Mouse (Mus musculus): ENCODE data around the gene Ccdc110.

Ccdc110 gene

DNA sequence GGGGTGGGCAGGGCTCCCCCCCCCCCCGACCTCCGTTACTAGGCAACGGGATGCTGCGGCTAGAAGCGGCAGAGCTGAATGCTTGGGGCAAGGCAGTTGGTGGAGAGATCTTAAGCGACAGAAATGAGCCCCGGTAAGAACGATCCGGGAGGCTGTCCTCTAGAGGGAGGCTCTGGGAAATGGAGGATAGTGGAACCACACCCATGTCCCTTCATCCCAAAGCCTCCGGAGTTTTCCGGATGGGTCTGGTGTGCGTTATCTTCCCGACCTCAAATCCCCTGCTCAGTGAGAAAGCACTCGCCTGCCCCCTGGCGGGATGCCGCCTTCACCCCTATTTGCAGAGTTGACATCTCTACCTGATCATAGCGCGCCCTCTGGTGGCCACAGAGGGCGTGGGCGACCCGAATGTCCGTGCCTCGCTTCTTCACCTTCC lies at the start of gene Ccdc110:
Ccdc110 (plus strand) TSS at position 38 of the 433 bp plus-strand sequence.
- peak; percentile 82 to 94 for DNase-seq

GRCm38 (mm10) chr8:45885202-45885685 lies 49.2 kb upstream of the Ccdc110 start, which contains the start of gene Pdlim3:
Gene Pdlim3, plus strand, starts transcription at chr8:45885461.
- DNase-seq: peak in 1 of 2 experiments; percentile 11

DNA sequence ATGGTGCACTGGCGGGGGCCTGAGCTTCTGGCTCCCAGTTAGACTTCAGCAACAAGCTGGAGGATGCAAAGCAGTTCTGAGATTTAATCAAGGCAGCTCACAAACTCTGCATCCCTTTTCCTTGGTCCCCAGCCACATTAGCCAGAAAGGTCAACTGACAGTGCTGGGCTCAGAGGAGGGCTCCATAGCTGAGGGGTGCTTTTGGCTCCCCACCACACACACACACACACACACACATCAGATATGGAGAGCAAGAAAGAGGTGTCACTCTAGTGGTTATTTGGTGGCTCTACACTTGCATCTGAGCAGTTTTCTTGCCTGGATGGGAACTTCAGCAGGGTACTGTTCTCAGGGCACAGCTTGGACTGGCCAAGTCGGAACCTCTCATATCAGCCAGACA lies 48.6 kb upstream of the Ccdc110 start:
- no peak for DNase-seq

- no peak for DNase-seq
Measured at GRCm38 (mm10) chr8:45889737-45890136, 44.7 kb upstream of the Ccdc110 start.

DNA sequence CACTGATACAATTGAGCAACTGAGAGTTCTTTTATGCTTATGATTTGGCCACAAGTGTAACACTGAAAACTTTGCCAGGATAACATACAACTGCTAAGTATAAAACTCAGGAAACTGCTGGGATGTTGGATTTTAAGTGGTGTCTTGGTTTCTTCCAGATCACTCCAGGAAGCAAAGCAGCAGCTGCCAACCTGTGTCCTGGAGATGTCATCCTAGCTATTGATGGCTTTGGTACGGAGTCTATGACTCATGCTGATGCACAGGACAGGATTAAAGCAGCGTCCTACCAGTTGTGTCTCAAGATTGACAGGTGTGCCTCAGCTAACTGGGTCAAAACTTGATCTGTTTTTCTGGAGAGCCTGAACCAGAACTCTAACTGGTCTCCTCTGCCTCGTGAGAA lies 37.8 kb upstream of the Ccdc110 start:
- DNase-seq: no peak

DNA sequence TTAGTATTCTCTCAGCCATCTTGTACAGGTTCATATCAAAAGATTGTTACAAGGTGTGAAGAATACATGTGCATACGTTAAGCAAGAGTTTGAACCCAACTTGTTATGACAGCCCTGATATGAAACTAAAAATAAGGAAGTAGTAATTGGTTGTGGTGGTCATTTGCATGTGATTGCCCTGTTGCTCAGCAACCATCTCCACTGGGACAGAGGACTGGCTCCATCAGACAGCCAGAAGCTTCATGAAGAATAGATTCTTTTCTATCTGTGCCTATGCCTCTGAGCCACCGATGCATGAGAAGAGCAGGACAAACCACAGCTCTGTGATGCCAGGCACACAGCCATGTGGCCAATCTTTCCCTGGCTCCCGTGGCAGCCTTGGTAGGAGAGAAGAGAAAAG lies 34.6 kb upstream of the Ccdc110 start:
- DNase-seq: no peak

DNA sequence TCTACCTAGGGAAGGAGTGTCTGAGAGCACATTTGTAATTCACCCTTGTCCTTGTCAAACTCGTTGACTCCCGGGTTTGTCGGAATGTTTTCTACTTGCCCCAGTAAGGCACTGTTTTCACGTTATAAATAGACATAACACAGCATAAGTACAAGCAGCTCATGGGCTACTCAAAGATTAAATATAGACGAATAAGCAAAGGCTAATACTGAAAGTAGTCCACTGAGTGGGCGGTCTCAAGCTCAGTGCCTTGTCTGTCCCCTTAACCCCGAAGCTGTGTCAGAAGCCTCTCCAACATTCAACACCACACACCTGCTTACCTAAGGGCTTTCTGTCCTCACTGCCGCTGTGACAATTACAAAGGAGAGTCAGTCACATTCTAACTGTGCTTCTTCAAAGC lies 32.8 kb upstream of the Ccdc110 start:
- DNase-seq: no peak

DNA sequence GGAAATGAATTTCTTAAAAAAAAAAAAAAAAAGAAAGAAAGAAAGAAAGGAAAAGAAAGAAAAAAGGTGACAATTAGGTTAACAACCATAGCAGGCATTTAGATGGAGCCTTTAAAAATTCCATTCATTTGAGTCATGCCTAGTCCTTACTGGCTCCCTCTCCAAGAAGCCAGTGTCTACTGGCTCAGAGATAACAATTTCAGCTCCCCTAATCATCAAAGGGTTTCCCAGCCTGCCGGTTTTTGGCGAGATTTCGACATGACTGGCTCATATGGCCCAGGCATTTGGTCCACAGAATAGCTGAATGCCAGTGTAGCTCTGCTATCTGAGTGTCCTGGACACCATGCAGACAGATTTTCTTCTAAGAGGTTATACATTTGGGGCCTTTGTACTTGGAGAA lies 30.8 kb upstream of the Ccdc110 start:
- DNase-seq: no peak

- no peak for DNase-seq
Measured at GRCm38 (mm10) chr8:45905591-45906250, 28.7 kb upstream of the Ccdc110 start.

GRCm38 (mm10) chr8:45906251-45906619 lies 28.2 kb upstream of the Ccdc110 start:
- DNase-seq: no peak

- no peak for DNase-seq
Measured at GRCm38 (mm10) chr8:45913707-45914106, 20.7 kb upstream of the Ccdc110 start.

- no peak for DNase-seq
Measured at GRCm38 (mm10) chr8:45916496-45916895, 17.9 kb upstream of the Ccdc110 start.

DNA sequence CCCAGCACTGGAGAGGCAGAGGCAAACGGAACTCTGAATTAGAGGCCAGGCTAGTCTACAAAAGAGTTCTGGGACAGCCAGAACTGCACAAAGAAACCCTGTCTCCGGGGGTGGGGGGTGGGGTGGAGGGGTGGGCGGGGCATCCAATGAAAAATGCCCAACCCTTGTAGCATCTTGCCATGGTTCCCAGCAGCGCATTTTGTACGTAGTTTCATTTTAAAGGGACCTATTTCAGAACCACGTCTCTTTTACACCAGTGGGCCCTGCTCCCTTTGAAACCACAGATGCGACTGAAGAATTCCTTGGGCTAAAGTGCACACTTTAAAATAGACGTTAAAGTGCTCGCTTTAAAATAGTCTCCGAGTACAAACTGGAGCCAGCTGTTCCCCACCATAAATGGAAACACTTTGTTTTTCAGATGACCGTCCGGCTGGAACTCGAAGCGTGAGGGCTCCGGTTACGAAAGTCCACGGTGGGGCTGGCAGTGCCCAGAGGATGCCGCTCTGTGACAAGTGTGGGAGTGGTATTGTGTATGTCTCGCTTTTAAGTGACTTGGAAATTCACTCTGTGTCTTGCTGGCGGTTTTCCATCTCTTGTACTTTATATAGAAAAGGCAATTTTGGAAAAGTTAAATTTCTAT lies 17.3 kb upstream of the Ccdc110 start:
- DNase-seq: no peak

DNA sequence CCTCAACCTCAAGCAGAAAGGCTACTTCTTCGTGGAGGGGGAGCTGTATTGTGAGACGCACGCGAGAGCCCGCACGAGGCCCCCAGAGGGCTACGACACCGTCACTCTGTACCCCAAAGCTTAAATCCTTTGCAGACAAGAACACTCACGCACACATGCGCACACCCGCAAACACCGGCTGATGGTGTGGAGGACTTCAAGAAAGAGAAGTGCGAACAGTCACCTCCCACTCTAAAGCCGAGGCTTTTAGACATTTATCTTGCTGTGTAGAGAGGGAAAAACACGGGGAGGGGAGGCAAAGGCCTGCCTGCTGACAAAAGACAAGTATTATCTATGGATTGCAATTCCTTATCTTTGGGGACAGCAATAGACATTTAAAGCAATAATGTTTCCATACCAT lies 15.5 kb upstream of the Ccdc110 start:
- DNase-seq: no peak

- no peak for DNase-seq
Measured at GRCm38 (mm10) chr8:45920392-45920791, 14.0 kb upstream of the Ccdc110 start.

- DNase-seq: no peak
Measured at GRCm38 (mm10) chr8:45922116-45922515, 12.3 kb upstream of the Ccdc110 start.

DNA sequence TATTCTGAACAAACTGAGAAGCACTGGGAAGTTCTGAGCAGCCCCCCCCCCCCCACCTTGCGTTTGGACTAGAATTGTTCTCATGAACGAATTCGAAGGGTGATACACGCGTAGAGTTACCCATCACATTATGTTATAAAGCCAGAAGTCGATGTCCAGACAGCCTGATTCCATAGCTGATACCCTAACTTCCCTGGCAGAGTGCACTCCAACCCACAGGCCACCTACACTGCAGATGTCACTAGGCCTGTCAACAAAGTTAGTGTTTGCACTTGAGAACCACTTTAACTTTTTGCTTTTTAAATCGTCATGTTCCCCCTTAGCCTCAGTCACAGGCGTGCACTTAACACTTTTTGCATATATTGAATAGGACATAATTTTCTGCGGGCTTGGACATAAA lies 2.6 kb downstream of the Ccdc110 start:
- DNase-seq: no peak

DNA sequence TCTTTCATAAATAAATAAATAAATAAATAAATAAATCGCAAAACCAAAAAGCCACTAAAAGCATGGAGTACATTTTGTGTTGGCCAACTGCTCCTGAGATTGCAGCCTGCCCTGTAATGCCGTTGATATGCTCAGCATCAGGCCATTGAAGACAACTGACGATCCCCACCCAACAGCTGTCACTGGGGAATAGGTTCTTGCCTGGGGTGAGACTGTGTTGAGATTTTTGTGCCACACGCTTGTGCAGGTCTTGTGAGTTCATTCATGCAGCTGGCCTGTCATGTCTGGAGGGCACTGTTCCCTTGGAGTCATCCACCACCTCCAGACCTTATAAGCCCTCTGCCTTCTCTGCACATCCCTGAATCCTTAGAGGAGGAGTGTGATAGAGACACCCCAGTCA lies 11.9 kb downstream of the Ccdc110 start:
- DNase-seq: no peak

GRCm38 (mm10) chr8:45950622-45951021 lies 16.2 kb downstream of the Ccdc110 start:
- DNase-seq: no peak

- DNase-seq: no peak
Measured at GRCm38 (mm10) chr8:45970894-45971293, 36.5 kb downstream of the Ccdc110 start.

- DNase-seq: no peak
Measured at GRCm38 (mm10) chr8:45973988-45974505, 39.6 kb downstream of the Ccdc110 start.

- DNase-seq: peak; percentile 97 to 98
Measured at GRCm38 (mm10) chr8:45975126-45975836, 40.9 kb downstream of the Ccdc110 start, which contains the start of the genes 1700029J07Rik and Ufsp2. Gene 1700029J07Rik, minus strand, starts transcription at chr8:45975252. Gene Ufsp2, plus strand, starts transcription at chr8:45975528.

- no peak for DNase-seq
Measured at GRCm38 (mm10) chr8:45975837-45976468, 41.5 kb downstream of the Ccdc110 start.

Data from kidney, adult 8-10 months (tissue).